Mouse (Mus musculus) liver, embryonic 13.5 days (tissue): ENCODE results near the gene Rsc1a1. TPM values are rescaled to one million over a fixed set of nuclear protein-coding genes. Genes with fewer than 3 reads are reported as not detected.

ENCODE experiments used
- ATAC-seq: fragments of 200-750 bp; cut with Nextera tagmentation; 2 replicates; pipeline ENCODE4 v1.8.0; 2017; ENCODE audit warnings: low read depth, mild to moderate bottlenecking, moderate number of reproducible peaks, moderate library complexity
- DNase-seq: peaks from one replicate; pipeline ENCODE4 v3.0.0; 2022
- H3K27ac ChIP-seq: fragments of 300-500 bp; sonication (generic); 2 replicates; pipeline ENCODE4 v1.5.1; 2015; ENCODE audit warnings: moderate library complexity, mild to moderate bottlenecking, inconsistent platforms
- H3K27me3 ChIP-seq: fragments of 300-500 bp; sonication (generic); 2 replicates; pipeline ENCODE4 v1.6.1; 2015; ENCODE audit warnings: mild to moderate bottlenecking, inconsistent platforms
- H3K36me3 ChIP-seq: fragments of 300-500 bp; sonication (generic); 2 replicates; pipeline ENCODE4 v1.6.1; 2015; ENCODE audit warnings: mild to moderate bottlenecking, inconsistent platforms
- H3K4me1 ChIP-seq: fragments of 300-500 bp; sonication (generic); replicated peaks from 2 replicates; pipeline ENCODE4 v1.6.1; 2015; ENCODE audit warnings: inconsistent platforms
- H3K4me2 ChIP-seq: fragments of 300-500 bp; sonication (generic); 2 replicates; pipeline ENCODE4 v1.6.1; 2015; ENCODE audit warnings: inconsistent platforms, mild to moderate bottlenecking, moderate library complexity
- H3K4me3 ChIP-seq: fragments of 300-500 bp; sonication (generic); replicated peaks from 2 replicates; pipeline ENCODE4 v1.5.1; 2015; ENCODE audit warnings: mild to moderate bottlenecking, inconsistent platforms
- H3K9ac ChIP-seq: fragments of 300-500 bp; sonication (generic); 2 replicates; pipeline ENCODE4 v1.6.1; 2015; ENCODE audit warnings: mild to moderate bottlenecking, inconsistent platforms
- H3K9me3 ChIP-seq: fragments of 300-500 bp; sonication (generic); replicated peaks from 2 replicates; pipeline ENCODE4 v1.6.1; 2016; ENCODE audit warnings: inconsistent platforms
- WGBS: fragments of 180-500 bp; shearing (Covaris S2); methylation state at CpG from one replicate; pipeline ENCODE4 v1.1.7; 2015; ENCODE audit not compliant: insufficient replicate concordance; 5-methylcytosine and 5-hydroxymethylcytosine counted together
- polyA plus RNA-seq: library from polyadenylated mRNA; unstranded; fragments of >200 nt; fragmentation: Nextera tagmentation; extraction: Ambion mirVana; gene quantifications from 2 replicates; pipeline ENCODE4 v1.2.1, GENCODE M21; 2015

Gene Rsc1a1
- polyA plus RNA-seq = 0.46 TPM in 1 of 2 replicates, not detected in the other

DNA sequence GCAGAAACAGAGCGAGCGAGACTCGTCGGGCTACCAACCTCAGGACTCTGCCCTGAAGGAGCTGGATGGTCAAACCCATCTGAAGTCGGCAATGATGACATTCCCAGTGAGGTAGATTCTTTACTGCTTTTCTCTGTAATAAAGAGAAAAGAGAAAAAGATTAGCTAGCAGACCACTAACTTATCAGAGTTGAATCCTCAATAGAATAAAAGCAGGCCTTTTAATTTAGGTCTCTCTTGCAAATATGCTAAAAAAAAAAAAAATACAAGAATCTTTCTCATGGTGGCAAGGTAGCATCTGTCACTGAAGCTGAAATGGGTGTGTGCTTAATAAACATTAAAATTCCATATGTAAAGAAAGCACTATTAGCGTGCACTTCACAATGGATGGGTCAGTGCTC is at the start of gene Rsc1a1:
Gene Rsc1a1, minus strand, starts transcription at position 101 of the 400 bp plus-strand sequence.
- no peak within 1 kb of the TSS for H3K4me3 ChIP-seq
- peaks cover 86% of the 10 kb centered on the region for H3K36me3 ChIP-seq
- no peak for ATAC-seq
- WGBS = 94% methylated on average over 6 of the region's 6 CpGs
- no peak within 1 kb of the TSS for H3K27ac ChIP-seq
- no peak within 1 kb of the TSS for H3K9ac ChIP-seq
- H3K27me3 ChIP-seq = no peaks in the 10 kb centered on the region
- peaks cover 17% of the 10 kb centered on the region; the same call in 1 of the 2 replicates for H3K4me1 ChIP-seq
- no peaks in the 10 kb centered on the region for H3K9me3 ChIP-seq
- no peak within 1 kb of the TSS for H3K4me2 ChIP-seq
- no peak for DNase-seq

DNA sequence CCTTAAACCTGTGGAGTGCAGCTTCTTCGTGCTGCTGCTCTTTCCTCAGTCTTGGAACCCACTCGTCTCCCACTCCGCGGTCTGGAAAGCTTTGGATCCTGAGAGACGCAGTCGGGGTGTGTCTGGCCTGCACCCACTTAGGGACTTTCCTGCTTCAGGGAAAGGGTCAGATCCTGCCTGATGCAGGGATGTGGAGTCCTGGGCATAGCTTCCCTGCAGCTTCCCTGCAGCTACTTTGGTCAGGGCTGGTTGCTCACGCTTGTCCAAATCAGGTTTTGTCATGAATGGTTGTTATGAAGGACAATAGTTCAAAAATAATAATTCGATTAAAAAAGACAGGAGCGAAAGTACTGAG is 49.8 kb upstream of the Rsc1a1 start:
- WGBS = 31% methylated on average over 9 of the region's 9 CpGs
- no peak overlapping the region for H3K9ac ChIP-seq
- ATAC-seq = no peak

DNA sequence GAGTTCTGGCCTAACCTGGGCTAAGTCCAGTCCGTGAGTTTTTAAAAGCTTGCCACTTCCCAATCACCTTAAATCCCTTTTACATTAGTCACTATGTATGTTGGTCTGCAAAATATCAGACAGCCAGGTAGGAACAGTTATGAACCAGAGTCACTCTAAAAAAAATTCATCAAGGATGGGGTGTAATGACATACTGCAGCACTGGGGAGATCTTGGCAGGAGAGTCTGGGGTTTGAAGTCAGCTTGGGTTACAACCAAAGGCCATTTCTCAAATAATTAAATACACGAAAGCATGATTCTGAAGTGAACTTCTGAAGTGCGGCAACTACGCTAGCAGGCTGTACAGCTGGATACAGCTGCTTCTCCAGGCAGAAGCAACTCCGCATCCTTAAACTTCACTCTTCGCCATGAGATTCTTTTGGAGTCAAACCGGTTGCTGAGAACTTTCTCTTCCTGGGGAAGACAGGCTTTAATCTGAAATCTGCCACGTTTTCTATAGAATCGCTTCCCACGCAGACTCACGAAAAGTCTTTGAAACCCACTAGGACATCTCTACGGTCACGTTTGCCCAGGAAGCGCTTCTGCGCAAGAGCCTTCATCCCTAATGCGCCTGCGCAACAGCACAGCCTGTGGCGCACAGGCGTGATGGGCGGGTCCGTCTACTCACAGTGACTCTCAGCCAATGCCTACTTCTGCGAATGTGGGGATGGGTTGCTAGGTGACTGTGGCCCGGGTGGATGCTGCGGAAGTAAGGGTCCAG is 49.2 kb upstream of the Rsc1a1 start:
- H3K9ac ChIP-seq = peak overlapping the region; percentile 61; the same call in 1 of the 2 replicates
- WGBS = 10% methylated on average over 24 of the region's 24 CpGs
- peaks cover 39% of the 10 kb centered on the region for H3K4me1 ChIP-seq
- peak; percentile 92 for ATAC-seq
- H3K9me3 ChIP-seq = no peaks in the 10 kb centered on the region
- H3K36me3 ChIP-seq = no peaks in the 10 kb centered on the region
- peak overlapping the region; percentile 53 for H3K27ac ChIP-seq
- peak; percentile 85 for DNase-seq
- peak overlapping the region; percentile 67 for H3K4me2 ChIP-seq
- peak overlapping the region; percentile 49 for H3K4me3 ChIP-seq
- 0 out of 2 replicates have a peak, but pooled peaks cover 7% of the 10 kb centered on the region for H3K27me3 ChIP-seq

More for the DNA sequence above, 49.8 kb upstream of the Rsc1a1 start:
- Histone ChIP-seq H3K27ac (peak overlapping the region; percentile 27; the same call in 1 of the 2 replicates), H3K4me1 (peaks cover 37% of the 10 kb centered on the region), H3K4me3 (peak overlapping the region; percentile 49; the same call in 1 of the 2 replicates), H3K9me3 (no peaks in the 10 kb centered on the region), H3K36me3 (no peaks in the 10 kb centered on the region), H3K4me2 (peak overlapping the region; percentile 67), H3K27me3 (0 out of 2 replicates have a peak, but pooled peaks cover 5% of the 10 kb centered on the region)
- DNase-seq = no peak

DNA sequence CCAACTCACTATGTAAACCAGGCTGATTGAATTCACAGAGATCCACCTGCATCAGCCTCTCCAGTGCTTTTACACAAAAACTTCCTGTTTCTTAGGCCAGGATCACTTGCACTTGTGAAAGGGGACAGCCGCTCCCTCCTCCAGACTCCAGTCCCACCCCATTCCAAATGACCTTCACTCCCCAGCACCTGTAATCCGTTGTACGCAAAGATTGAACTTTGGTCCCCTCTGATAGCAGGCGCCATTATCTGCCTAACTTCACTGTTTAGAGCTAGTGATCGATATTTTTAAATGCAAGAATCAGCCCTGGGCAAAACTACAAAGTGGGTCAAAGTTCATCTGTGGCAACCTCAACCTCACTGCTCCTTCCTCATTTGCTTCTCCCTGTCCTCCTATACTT is 46.4 kb upstream of the Rsc1a1 start:
- Histone ChIP-seq H3K27me3 (peaks cover 7% of the 10 kb centered on the region; the same call in 1 of the 2 replicates), H3K9ac (no peak overlapping the region), H3K4me3 (no peak overlapping the region), H3K27ac (peak overlapping the region; percentile 67), H3K9me3 (no peaks in the 10 kb centered on the region), H3K4me2 (no peak overlapping the region), H3K4me1 (peaks cover 44% of the 10 kb centered on the region), H3K36me3 (no peaks in the 10 kb centered on the region)
- WGBS = 53% methylated on average over 5 of the region's 5 CpGs
- DNase-seq = no peak
- peak; percentile 24; the same call in 1 of the 2 replicates for ATAC-seq

DNA sequence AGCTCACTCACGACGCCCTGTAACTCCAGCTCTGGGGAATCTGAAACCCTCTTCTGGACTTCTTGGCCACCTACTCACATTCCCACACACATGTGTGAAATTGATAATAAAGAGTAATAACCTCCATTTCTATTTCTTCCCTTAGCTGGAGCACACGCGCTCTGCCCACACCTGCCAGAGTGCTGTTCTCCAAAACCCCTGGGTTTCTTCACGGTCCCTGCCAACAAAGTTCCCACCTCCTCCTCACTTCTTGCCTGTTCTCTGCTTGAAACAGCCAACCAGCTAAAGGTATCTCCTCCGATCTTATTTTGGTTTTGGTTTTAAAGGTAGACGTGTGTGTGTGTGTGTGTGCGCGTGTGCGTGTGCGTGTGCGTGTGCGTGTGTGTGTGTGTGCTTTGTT is 45.0 kb upstream of the Rsc1a1 start:
- ATAC-seq = no peak
- Histone ChIP-seq H3K9me3 (no peaks in the 10 kb centered on the region), H3K4me1 (peaks cover 43% of the 10 kb centered on the region), H3K36me3 (no peaks in the 10 kb centered on the region), H3K27ac (no peak overlapping the region), H3K9ac (no peak overlapping the region), H3K4me2 (no peak overlapping the region), H3K4me3 (no peak overlapping the region), H3K27me3 (peaks cover 7% of the 10 kb centered on the region; the same call in 1 of the 2 replicates)
- no peak for DNase-seq
- WGBS = 83% methylated on average over 13 of the region's 13 CpGs

DNA sequence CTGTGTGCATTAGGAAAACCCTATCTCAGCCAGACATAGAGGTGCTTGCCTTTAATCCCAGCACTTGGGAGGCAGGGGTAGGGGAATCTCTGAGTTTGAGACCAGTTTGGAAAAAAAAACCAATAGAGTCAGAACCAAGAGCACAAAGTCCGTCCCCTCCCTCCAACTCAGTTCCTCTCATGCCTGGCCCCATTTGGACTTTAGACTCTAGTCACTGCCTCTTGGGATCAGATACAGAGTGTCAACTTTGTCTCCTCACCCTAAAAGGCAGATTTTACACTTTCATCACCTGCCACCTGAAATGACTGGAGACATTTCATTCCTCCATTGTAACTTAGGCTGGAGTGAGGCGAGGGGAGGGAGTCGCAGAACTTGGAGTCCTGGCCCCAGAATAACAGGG is 43.9 kb upstream of the Rsc1a1 start:
- peak overlapping the region; percentile 37 for H3K27ac ChIP-seq
- H3K27me3 ChIP-seq = peaks cover 7% of the 10 kb centered on the region; the same call in 1 of the 2 replicates
- H3K36me3 ChIP-seq = no peaks in the 10 kb centered on the region
- DNase-seq = no peak
- no peak overlapping the region for H3K4me3 ChIP-seq
- ATAC-seq = no peak
- H3K4me2 ChIP-seq = no peak overlapping the region
- no peak overlapping the region for H3K9ac ChIP-seq
- H3K4me1 ChIP-seq = peaks cover 43% of the 10 kb centered on the region
- WGBS = 78% methylated on average over 3 of the region's 3 CpGs
- no peaks in the 10 kb centered on the region for H3K9me3 ChIP-seq

DNA sequence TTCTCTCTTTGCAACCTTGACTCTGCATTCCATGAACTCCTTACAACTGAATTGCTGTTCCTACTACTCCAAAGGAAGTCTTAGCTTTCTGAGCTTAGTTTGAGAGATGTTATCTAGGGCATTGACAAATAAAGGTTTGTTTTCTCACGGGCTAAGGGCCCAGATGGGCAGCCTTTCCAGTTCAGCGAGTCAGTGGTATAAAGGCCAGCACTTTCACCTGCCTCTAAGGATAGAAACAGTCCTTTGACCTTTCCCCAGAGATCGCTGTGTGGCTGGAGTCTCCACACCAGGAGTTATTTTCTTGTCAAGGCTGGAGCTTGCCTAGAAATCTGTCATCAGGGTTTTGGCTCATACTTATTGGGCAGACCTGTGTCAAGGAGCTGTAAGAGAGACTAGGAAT is 40.3 kb upstream of the Rsc1a1 start:
- H3K9ac ChIP-seq = no peak overlapping the region
- H3K4me2 ChIP-seq = no peak overlapping the region
- no peak overlapping the region for H3K4me3 ChIP-seq
- ATAC-seq = no peak
- no peak overlapping the region for H3K27ac ChIP-seq
- H3K36me3 ChIP-seq = peaks cover 5% of the 10 kb centered on the region
- DNase-seq = no peak
- peaks cover 58% of the 10 kb centered on the region for H3K4me1 ChIP-seq
- H3K9me3 ChIP-seq = no peaks in the 10 kb centered on the region
- H3K27me3 ChIP-seq = peaks cover 7% of the 10 kb centered on the region; the same call in 1 of the 2 replicates
- 58% methylated on average over 3 of the region's 3 CpGs for WGBS

DNA sequence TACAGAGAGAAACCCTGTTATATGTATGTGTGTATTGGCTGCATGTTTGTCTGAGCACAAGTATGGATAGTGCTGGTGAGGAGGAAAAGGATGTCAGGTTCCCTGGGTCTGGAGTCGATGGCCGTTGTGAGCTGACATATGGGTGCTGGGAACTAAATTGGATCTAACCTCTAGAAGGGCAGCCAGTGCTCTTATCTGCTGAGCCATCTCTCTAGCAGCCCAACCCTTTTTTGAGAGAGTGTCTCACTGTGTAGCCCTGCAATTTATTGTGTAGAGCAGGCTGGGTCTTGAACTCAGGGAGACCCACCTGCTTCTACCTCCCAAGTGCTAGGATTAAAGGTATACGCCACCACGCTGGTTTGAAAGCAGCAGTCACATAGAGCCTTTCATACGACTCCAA is 39.9 kb upstream of the Rsc1a1 start:
- ATAC-seq (no peak), DNase-seq (no peak)
- Histone ChIP-seq H3K4me1 (peaks cover 58% of the 10 kb centered on the region), H3K4me3 (no peak overlapping the region), H3K27me3 (peaks cover 2% of the 10 kb centered on the region; the same call in 1 of the 2 replicates), H3K4me2 (no peak overlapping the region), H3K27ac (peak overlapping the region; percentile 52; the same call in 1 of the 2 replicates), H3K9ac (no peak overlapping the region), H3K9me3 (peaks cover 1% of the 10 kb centered on the region; the same call in 1 of the 2 replicates), H3K36me3 (peaks cover 9% of the 10 kb centered on the region)
- 72% methylated on average over 5 of the region's 5 CpGs for WGBS

DNA sequence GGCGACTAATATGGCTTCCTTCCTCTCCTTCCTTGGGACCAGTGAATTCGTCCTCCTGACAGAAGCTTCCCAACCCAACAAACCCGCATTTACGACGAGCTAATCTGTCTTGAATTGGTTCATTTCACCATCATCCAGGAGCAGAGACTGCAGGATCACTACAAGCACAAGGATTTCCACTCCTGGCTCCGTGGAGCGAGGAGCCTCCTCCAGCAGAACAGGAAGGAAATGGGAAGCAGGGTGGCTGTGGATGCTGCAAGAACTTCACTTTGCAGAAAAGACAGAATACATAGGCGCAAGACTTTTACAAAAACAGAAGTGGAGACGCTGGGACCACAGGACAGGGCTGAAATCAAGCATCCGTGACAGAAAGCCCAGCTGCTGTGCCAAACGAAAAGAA is 39.2 kb upstream of the Rsc1a1 start:
- peaks cover 16% of the 10 kb centered on the region for H3K36me3 ChIP-seq
- peaks cover 4% of the 10 kb centered on the region; the same call in 1 of the 2 replicates for H3K9me3 ChIP-seq
- no peaks in the 10 kb centered on the region; the same call in 1 of the 2 replicates for H3K27me3 ChIP-seq
- peaks cover 62% of the 10 kb centered on the region for H3K4me1 ChIP-seq
- ATAC-seq = no peak
- peak overlapping the region; percentile 15; the same call in 1 of the 2 replicates for H3K4me2 ChIP-seq
- whole genome bisulfite sequencing = 44% methylated on average over 11 of the region's 11 CpGs
- no peak overlapping the region for H3K9ac ChIP-seq
- no peak for DNase-seq
- H3K27ac ChIP-seq = peak overlapping the region; percentile 52
- H3K4me3 ChIP-seq = no peak overlapping the region

DNA sequence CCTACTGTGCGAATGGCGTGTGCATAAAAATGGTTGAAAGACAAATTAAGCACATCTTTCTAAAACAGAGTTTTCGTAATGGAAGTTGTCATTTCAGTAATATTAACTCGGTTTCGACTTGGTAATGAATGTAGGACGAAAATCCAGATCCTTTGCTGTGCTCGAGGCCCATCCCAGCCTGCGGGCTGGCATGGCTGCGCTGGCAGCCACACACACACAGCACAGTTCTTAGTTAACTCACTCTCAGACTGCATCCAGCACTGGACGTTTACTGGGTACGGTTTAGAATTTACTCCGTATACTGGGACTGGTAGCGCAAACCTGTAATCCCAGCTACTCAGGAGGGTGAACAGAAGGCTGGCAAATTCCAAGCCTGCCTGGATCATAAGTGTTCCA is 38.3 kb upstream of the Rsc1a1 start:
- H3K9me3 ChIP-seq = peaks cover 4% of the 10 kb centered on the region; the same call in 1 of the 2 replicates
- peak overlapping the region; percentile 97 for H3K27ac ChIP-seq
- peak overlapping the region; percentile 99 for H3K9ac ChIP-seq
- 12% methylated on average over 13 of the region's 13 CpGs for WGBS
- H3K4me3 ChIP-seq = peak overlapping the region; percentile 99
- peaks cover 70% of the 10 kb centered on the region for H3K4me1 ChIP-seq
- no peak for DNase-seq
- peak; percentile 44 for ATAC-seq
- peaks cover 23% of the 10 kb centered on the region for H3K36me3 ChIP-seq
- peak overlapping the region; percentile 92 for H3K4me2 ChIP-seq
- H3K27me3 ChIP-seq = no peaks in the 10 kb centered on the region

DNA sequence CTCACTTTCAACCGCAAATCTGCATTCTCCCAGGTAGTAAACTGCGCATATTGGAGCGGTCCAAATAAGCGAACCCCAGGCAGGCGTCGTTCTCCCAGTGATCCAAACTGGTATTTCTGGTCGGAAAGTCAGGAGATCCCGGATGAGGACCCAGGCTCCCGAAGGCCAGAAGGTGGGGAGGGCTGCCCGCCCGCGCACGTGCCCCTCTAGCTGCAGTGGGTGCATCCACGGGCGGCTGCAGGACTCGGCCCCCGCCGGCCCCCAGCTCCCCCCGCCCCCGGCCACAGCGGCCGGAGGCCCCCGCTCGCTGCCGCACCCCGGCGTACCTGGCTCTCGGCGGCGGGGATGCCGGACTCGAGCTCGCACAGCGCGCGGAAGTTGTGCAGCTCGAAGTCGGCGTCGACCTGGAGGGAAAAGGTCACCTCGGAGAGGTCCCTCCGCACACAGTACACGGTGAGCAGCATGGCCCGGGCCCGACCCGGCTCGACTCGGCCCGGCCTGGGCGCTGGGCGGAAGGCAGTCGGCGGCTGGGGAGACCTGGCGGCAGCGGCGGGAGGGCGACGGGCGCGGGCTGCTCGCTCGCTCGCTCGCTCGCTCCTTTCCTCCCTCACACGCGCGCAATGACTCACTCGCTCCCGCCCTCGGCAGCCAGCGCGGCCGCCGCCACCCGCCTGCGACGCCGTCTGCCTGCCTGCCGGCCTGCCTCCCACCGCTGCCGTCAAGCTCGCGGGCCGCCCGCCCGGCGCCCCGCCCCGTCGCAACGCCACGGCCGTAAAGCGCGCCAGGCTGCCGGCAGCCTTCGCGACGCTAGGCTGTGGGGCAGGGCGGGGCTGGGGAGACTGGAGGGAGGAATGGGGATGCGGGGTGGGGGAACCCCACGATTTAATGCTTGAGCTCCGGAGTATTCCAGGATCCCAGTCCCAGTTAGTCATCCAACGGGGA is 37.6 kb upstream of the Rsc1a1 start, which contains the start of gene Ddi2:
Gene Ddi2, minus strand, starts transcription at position 689 of the 942 bp plus-strand sequence.
- peak within 1 kb of the TSS; percentile 99 for H3K4me3 ChIP-seq
- peak within 1 kb of the TSS; percentile 92 for H3K4me2 ChIP-seq
- H3K27me3 ChIP-seq = no peaks in the 10 kb centered on the region
- H3K9me3 ChIP-seq = peaks cover 4% of the 10 kb centered on the region; the same call in 1 of the 2 replicates
- H3K27ac ChIP-seq = peak within 1 kb of the TSS; percentile 97
- H3K4me1 ChIP-seq = peaks cover 77% of the 10 kb centered on the region
- DNase-seq = peak; percentile 87
- WGBS = under 1% methylated on average over 81 of the region's 105 CpGs
- peak within 1 kb of the TSS; percentile 99 for H3K9ac ChIP-seq
- peaks cover 27% of the 10 kb centered on the region for H3K36me3 ChIP-seq
- ATAC-seq = peak; percentile 84
